Mouse (Mus musculus) heart, adult 9 months (tissue): ENCODE data around the gene Tcp11.

Source experiments
- DNase-seq, 2 experiments: peaks; one replicate each; pipeline ENCODE4 v3.0.0; 2022; ENCODE audit warnings: low spot score in 2 of 2

Tcp11 gene

DNA sequence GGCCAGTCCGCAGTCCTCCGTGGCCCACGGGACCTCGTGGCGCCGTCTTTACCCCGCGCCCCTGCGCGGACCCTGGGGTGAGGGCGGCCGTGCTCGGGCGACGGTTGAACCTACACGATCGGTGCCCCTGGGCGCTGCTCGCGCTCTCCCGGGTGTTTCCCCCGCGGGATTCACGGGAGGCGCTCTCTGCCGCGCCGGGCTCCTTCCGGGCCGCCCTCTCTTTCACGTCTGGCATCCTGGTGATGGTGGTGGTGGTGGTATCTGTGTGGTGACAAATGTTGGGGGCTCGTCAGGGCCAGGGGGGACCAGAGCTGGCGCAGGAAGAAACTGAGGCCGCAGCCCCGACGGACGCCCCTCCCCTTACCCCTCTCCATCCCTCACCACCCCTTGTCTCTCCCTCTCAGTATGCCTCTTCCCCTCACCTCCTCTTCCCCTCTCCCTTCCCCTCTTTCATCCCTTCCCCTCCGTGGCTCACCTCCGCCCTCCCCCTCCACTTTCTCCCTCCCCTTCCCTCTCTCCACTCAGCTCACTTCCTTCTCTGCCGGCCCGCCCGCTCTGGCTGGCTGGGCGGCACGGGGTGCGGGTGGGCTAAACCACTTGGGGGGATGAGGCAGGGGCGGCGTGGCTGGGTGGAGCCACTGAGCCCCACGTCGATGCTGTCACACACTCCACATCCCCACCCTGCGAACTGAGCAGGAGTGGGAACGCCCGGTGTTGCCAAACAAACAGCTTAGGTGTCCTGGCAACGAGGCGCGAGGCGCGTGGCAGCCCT is at the start of gene Tcp11:
TSS of gene Tcp11 (minus strand) at position 595 of the 772 bp plus-strand sequence.
- DNase-seq = no peak

DNA sequence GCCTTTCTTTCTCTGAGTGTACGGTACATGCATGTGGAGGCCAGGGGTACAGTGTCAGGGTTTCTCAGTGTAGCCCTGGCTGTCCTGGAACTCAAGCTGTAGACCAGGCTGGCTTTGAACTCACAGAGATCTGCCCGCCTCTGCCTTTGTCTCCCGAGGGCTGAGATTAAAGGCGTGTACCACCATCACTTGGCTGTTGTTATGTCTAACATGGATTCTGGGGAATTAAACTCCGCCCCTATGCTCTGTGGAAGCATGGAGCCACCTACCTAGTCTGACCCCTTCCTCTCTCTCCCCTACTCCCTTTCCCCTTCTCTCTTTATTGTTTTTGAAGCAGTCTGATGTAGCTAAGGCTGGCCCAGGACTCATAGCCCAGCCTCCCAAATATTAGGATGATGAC is 49.4 kb upstream of the Tcp11 start:
- no peak for DNase-seq

DNA sequence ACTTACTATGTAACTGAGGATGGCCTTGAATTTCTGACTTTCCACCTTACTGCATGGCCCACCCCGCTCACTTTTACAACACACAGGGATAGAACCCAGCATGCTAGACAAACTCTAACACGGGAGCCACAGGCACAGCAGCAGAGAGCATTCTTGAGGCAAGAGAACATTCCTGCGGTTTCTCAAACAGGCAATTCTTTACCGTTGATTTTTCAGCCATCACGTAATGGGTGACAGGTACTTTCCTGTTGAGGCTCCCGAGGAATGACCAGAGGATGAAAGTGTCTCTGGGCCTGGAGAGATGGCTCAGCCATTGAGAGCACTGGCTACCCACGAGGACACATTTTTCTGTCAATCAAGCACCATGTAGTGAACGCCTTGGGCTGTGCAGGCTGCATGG is 43.9 kb upstream of the Tcp11 start:
- DNase-seq = no peak

DNA sequence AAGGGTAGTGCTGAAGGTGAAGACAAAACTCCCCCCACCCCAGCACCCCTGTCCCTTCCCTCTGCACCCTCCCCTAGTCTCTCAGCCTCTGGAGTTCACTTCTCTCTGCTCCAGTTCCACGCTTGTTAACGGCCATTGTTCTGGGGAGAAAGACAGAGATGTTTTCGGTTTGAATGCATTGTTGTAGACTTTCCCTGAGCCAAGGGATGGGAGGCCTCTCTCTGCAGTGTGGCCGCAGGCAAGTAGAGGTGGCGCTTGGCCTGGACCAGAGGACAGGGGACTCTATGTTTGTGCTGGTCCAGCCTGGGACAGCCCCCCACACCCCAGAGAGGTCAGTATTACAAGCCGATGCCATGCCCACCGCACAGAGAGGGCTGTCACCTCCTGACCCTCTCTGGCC is 43.2 kb upstream of the Tcp11 start:
- no peak for DNase-seq

DNA sequence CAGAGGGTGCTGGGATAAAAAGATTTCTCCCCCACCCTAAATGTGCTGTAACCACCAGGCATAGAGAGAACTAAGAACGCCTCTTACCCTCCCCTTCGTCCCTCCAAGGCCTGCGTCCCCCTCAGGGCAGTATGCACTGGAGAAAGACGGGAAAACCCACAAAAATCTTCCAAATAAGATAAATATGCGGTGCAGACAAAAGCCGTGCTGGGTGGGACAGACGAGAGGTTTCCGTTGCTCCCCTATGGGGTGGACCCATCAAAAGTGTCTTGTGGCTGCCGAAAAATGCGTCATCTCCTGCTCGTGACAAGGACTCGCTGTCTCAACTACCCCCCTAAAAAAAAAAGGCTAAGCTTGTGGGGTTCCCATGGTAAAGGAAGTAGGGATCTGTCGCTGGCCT is 42.5 kb upstream of the Tcp11 start:
- no peak for DNase-seq

DNA sequence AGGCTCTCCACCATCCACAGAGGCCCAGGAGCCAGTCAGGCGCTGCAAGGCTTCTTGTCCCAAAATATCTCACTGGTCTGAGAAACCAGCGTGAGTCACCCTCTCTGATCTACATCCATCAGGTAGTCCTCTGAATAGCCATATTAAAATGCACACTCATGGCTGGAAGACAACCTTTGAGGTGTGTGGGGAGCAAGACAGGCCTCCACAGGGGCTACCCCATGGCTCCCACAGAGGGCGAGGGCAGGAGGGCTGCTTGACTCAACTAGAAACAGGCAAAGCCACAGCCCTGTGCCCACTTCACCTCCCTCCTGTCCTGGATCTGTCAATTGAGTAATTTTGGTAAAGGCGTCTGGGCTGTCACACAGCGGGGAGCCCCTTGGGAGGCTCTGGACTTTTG is 40.0 kb upstream of the Tcp11 start:
- DNase-seq = no peak

DNA sequence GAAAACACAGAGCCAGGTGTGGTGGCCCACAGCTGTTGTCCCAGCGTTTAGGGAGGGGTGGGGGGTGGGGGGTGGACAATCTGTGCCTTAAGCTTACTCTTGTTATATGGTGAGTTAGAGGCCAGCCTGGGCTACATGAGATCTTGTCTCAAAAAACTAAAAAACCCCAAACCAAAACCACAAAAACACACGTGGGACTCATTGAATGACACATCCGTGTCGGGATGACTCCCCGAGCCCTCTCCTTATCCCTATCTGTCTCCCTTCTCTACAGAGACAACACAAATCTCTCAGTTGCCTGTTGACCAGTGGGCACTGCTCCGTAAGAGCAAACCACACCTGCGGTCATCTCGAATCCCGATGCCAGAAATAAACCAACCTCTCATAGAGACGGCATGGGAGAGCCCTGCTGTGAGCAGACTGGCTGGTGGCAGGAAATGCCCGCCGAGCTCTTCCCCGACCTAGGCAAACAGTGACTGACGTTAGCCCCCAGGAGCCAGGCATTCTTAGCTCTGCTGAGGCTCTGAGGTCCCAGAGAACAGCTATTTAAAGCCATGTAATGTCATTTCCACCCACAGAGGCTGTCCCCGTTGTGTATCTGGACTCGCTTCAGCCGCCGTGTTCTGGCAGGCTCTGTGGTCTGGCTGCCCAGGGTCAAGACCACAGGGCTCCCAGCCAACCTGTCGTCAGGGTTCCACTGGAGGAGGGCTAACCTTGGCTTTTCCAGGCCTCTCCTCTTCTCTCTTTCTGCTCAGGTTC is 37.2 kb upstream of the Tcp11 start:
- DNase-seq = peak; percentile 55 to 56

DNA sequence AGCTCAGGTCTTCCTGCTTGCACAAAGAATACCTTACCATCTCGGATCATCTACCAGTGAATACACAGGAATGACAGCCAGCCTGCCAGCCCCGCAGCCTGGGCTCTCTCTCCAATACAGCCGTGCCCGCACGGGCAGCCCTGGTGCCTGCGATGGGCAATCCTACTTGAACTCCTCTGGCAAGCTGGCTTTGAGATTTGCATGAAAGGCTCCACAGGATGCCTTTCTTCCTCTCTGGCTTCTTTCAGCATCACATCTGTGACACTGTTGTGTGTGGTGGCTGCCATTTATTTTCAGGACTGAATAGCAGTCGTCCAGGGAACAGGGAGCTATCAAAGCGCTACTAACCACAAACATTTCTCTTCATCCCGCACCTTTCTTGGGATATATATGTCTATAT is 35.9 kb upstream of the Tcp11 start:
- no peak for DNase-seq

DNA sequence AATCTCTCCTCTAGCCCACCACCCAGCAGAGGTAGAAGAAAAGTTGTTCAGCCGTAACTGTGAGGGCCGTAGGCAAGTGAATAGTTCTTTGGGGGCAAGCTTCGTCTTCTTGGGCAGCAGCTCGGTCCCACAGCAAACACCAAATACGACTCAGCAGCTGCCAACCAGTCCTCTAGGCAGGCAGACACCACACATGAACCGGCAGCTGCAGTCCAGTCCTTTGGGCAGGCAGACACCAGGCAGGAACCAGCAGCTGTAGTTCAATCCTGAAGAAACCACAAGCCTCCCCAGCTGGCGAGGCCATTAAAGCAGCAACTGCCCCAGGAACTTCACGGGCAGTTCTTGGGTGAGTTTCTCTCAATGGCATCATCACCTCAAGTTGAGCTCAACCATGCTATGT is 31.8 kb upstream of the Tcp11 start:
- DNase-seq = no peak

DNA sequence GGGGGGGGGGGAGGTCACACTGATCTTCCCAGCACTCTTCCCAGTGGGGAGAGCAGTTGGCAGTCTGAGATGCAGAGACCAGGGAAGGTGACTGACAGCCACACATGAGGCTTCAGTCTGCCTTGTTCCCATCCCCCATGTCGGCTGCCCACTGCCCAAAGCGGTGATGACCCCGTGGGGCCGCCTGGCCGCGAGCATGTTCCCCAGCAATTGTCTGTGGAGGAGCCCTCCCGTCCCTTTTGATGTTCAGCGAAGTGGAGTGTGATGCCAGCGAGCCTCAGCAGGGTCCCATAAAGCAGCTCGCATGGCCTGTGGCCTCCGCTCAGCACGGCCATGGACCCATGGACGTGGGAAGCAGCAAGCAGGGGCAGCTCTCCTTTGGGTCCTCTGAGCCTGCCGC is 26.8 kb upstream of the Tcp11 start:
- no peak for DNase-seq

DNA sequence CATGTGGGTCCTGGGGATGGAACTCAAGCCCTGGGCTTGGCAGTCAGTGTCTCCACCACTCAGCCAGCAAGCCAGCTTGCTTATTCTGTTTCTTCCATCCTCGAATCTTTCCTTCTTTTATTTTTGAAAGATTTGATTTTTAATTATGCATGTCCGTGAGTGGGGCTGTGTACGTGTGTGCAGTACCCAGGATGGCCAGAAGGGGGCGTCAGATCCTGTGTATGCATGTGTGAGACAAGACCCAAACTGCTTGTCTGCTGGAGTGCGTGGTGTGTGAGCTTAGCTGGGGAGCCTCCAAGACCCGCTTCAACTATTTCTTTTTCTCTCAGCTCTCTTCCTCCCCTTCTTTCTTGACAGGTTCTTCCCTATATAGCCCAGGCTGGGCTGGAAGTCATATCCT is 25.9 kb upstream of the Tcp11 start:
- no peak for DNase-seq

DNA sequence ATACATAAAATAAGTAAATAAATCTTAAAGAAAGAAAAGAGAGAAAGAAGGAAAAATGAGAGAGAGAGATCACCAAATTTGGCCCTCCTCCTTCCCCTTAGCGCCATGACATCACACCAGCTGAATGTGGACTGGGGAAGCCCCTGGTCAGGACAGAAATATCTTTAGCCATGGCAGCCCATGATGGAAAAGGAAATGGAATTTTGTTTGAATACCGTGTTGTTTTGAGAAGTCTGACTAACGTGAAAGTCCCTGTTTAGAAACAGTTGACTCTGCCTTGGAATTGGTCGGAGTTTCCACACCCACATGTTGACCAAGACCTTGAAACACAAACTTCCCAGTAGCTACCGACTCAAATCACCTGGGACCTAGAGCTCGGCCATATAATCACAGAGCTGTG is 24.0 kb upstream of the Tcp11 start:
- DNase-seq = no peak

DNA sequence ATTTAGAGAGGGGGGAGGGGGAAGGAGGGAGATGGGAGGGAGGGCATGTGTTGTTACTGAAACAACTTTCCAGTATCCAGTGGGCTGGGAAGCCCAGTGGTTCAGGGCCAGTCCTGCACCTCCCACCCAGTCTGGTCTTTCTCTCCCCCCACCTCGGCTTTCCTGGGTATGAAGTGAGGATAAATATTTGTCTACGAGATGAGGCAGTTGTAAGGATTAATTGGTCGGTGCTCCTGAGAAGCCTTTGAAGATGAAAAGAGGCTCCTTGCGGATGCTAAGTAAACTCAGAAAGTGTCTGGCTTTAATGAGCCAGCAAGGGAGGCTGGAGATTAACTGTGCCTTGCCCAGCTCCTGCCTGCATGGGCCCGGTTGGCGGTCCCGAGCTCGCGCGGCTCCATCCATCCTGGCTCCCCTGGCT is 21.5 kb upstream of the Tcp11 start:
- DNase-seq = no peak

DNA sequence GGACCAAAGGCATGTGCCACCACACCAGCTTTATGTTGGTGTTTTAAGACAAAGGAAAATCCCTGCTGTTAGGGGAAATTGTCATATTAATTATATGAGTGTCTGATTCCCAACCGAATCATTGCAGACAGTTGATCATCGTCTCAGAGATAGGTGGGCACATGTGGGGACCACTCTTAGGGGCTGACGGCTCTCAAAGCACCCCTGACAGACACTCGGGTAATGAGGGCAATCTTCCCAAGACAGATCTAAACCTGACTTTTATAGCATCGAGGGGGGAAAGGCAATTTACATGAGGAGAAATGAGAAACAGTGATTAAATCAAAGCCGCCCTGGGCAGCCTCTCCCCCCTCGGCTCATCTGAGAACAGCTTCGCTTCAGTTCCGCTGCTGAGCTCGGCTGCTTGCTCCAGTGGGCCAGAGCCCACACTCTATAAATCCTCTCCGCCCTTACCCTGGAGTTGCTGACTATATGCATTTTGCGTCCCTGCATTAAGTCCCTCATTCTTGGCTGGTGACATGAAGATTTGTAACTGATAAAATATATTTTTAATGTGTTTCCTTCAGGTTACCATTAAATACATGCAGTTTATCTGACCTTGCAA is 20.9 kb upstream of the Tcp11 start:
- no peak for DNase-seq

DNA sequence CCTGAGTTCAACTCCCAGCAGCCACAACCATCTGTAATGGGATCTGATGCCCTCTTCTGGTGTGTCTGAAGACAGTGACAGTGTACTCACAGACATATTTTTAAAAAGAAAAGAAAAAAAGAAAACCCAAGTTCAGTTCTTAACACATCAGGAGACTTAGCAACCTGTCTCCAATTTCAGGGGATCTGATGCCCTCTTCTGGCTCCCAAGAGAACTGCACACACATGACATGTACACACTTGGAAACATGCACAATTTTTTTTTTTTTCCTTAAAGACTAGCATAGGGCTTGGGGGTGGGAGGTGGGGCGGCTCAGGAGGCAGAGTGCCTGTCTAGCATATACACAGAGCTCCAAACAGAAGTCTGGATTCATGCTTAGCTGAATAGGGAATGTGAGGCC is 20.2 kb upstream of the Tcp11 start:
- no peak for DNase-seq

DNA sequence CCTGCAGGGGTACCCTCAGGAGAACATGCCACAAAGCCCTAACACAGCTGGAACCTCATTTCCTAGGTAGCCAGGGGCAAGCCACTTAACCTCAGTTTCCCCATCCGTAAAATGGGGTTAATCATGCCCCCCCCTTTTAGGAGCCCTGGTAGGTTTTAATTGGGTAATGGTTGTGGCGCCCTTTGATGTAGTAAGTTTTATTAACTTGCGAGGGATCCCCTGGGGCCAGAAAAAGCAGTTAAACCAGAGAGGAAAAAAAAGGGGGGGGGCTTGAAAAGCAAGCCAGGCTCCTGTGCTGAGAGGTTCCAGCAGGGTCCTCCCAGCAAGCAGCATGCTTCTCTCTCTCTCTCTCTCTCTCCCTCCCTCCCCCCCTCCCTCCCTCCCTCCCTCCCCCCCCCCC is 18.6 kb upstream of the Tcp11 start:
- DNase-seq = no peak

DNA sequence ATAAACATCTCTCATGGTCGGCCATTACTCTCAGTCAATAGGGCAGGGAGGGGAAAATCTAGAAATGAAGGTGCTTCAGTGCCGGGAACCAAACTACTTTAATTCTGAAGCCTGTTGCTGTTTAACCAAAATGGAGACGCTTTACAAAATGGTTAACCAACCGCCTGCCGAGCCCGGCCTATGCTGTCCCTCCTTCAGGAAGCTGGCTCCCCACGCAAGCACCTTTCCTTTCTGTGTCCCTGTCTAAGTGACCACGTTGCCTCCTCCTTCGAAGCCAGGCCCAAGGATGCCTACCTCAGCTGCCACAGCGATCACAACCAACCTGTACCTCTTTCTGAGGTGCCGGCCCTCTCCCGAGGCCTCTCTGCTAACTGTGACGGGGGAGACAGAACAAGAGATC is 16.9 kb upstream of the Tcp11 start:
- no peak for DNase-seq

DNA sequence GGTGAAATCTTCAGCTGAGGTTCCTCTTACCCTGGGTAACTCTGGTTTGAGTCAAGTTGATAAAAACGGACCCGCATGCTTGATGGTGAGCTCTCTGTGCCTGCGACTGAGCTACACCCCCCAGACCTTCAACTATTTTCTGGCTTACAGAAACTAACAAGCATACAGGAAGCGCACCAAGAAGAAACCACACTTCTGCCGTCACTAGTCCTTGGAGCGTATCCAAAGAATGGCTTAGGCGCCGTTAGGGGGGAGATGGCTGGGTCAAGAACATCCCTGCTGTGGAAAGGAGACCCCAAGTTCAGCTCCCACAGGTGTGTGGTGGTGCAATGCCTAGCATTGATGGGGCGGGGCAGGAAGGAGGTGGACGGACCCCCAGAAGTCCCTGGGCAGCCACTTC is 16.0 kb upstream of the Tcp11 start:
- no peak for DNase-seq

DNA sequence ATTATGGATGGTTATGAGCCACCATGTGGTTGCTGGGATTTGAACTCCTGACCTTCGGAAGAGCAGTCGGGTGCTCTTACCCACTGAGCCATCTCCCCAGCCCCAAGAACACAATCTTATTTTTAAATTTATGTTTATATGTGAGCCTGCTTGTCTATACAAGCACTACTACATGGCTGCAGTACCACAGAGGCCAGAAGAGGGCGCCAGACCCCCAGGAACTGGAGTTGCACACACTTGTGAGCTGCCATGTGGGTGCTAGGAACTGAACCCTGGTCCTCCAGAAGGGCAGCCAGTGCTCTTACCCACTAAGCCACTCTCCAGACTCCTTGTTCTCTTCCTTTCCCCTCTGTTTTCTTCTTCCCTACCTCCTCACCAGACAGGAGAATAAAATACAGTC is 13.4 kb upstream of the Tcp11 start:
- DNase-seq = no peak

DNA sequence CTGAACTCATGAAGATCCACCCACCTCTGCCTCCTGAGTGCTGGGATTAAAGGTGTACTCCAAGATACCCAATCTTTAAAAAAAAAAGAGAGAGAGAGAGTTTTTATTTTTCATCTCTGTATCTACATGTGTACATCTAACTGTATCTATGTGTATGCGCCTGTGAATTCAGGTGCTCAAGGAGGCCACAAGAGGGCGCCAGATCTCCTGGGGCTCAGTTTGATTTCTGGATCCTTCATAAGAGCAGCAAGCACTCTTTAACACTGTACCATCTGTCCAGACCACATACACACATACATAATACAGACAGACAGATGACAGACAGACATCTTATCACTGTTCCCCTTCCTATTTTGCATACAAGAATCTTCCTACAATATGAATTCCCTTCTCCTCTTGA is 11.9 kb upstream of the Tcp11 start:
- DNase-seq = no peak

DNA sequence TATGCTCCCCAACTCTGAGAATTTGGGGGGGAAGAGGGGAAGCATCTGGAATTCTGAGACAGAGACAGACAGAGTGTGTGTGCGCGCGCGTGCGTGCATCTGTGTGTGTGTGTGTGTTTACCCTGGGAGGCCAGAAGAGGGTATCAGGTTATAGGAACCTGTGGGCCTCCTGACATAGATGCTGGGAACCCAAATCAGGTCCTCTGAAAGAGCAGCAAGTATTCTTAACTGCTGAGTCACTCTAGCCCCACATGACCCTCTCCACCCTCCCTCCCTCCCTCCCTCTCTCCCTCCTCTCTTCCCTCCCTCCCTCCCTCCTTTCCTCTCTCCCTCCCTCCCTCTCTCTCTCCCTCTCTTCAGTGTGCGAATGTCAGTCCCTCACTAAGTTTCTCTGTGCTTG is 8.3 kb upstream of the Tcp11 start:
- no peak for DNase-seq

DNA sequence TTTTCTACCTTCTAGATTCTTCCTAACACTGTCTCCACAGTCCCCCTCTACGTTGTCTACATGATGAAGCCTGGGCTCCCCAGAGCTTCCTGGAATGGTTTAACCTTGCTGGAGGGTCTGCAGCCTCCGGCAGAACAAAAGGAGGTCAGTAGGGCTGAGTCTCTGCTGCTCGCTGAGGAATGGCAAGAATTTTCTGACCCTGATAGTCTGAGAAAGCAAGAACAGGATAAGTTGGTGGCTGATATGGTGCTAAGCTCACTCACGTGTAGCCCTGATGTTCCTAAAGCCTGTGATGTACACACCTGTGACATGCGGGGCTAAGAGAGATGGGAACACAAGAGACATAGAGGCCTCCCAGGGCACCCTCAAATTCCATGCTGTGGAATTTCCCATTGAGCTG is 7.0 kb upstream of the Tcp11 start:
- no peak for DNase-seq

DNA sequence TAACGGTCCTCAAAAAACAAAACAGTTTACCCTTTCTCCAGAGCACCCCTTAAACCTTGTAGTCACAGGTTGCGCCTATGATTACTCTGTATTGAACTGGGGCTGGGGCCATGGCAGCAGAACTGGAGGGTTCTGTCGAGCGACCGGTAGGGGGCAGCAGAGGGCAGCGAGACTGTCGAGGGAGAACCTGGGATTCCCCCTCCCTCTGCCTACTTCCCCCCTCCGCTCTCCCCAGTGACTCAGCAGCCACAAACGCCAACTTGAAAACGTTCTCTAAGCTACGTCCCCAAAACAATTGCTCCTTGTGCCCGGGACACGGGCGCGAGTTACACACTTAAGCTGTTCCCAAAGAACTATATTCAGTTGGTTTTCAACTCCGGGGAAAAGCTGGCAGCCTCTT is 4.5 kb upstream of the Tcp11 start:
- peak; percentile 81 for DNase-seq
